Mouse (Mus musculus) liver (tissue): Measurements from ENCODE around the gene Pfn4.
"Not testable (repeated sequence)": the region's sequence is repeated elsewhere in the genome, so short reads cannot be mapped to it uniquely, and the experiment has no call there.

Source experiments
- DNase-seq: peaks from one replicate; pipeline ENCODE4 v3.0.0-alpha.2; 2020; ENCODE audit warnings: mixed read lengths

Pfn4 gene

GRCm38 (mm10) chr12:4788128-4788527 is 19.3 kb downstream of the Pfn4 start:
- DNase-seq, result not testable (repeated sequence)

GRCm38 (mm10) chr12:4793718-4794117 is 24.9 kb downstream of the Pfn4 start:
- peak; percentile 38 for DNase-seq

DNA sequence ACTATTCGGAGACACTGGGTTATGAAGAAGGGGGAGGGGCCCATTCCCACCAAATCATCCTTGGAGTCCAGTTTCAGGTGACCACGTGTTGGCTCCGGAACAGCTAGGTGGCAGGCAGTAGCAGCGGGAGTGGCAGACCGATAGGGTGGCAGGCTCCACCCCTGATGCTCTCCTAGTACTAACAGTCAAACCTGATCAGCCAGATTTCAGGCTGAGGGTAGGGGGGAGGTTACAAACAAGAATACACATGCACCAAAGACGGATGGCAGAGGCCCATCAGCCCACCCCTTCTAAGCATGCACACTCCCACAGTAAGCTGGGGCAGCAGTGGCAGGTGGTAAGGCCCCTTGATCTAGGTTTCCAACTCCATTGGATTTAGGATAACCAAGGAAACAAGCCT is 28.6 kb downstream of the Pfn4 start:
- not testable (repeated sequence) for DNase-seq

DNA sequence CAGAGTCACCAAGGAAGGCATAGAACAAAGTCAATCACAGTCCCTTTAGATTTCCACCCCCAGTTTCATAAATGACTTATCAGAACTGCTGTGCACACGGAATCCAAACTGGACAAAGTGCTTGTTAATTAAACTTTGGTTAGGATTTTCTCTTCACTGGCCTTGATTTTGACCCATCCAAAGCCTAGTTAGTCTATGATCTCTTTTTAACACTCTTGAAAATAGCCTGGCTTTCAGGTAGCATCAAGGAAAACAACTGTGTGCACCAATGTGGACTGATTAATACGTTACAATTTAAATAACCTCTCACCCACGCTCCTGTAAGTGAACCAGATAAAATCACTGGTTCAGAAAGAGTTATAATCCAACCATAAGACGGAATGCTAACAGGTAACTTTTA is 42.2 kb downstream of the Pfn4 start:
- DNase-seq, result no peak

- no peak for DNase-seq
Measured at GRCm38 (mm10) chr12:4811705-4812104, 42.9 kb downstream of the Pfn4 start.

- no peak for DNase-seq
Measured at GRCm38 (mm10) chr12:4813636-4814035, 44.8 kb downstream of the Pfn4 start.

- DNase-seq, result no peak
Measured at GRCm38 (mm10) chr12:4816680-4817360, 48.0 kb downstream of the Pfn4 start.

GRCm38 (mm10) chr12:4817361-4818101 is 48.7 kb downstream of the Pfn4 start, which contains the start of gene Sf3b6:
Sf3b6 (plus strand) TSS chr12:4817544.
- peak; percentile 100 for DNase-seq

DNA sequence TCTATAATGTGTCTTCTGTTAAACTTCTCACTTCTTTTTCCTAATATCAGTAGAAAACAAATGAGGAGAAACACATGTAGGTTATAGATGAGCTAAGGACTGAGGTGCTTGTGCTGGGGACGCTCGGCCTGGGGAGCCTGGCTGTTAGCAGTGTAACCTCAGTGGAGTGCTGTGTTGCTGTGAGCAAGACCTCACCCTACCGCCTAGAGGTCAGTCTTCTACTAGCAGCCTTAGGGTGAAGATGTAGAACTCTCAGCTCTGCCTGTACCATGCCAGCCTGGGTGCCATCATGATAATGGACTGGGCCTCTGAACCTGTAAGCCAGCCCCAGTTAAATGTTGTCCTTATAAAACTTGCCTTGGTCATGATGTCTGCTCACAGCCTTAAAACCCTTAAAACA is 58.4 kb downstream of the Pfn4 start:
- no peak for DNase-seq
